Mouse (Mus musculus): ENCODE measurements around the gene Spats2.

Gene Spats2

DNA sequence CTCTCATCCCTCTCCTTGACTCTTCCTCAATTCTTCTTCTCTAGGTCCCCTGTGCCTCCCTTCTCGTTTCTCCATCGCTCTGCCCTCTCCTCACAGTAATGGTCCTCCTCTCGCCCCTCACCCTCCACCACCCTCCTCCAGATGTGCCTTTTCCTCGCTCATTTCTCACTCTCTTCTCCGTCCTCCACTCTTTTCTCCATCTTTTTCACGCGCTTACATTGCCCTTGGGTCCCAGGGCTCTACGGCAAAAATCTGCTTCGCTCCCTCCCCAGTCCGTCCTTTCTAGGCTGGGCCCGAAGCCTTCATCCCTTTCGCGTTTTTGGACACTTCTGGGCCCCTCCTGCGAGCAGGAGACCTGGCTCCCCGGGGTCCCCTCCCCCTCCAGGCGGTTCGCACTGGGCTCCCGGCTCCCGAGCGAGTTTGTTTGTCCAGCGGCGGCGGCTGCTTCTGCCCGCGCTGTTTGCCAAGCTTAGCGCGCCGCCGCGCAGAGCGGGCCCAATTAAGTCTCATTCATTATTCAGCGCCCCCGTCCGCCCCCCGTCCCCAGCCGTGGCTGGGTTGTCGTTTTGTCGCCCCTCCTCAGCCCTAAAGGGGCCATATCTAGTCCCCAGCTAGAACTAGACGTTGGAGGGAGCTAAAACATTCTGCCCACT, 27.8 kb upstream of the Spats2 start:
- DNase-seq (ENCODE audit: extremely low read depth, insufficient read length, low spot score): no peak

DNA sequence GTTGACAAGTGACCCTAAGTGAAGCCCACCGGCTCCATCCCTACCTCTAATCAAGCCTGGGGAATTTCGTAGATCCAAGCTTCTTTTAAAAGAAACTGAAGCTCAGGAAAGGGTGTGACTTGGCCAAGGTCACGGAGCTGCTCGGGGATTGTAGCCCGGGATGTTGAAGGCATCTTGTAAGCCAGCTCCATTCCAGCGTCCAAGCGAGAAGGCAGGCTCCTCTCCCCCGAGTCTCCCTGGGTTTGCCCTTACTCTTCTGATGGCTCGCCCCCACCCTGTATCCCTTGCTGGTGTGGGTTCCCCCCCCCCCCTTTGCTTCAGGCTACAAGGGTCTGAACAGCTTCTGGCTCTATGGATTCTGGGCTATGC, 27.2 kb upstream of the Spats2 start:
- DNase-seq (ENCODE audit: extremely low read depth, insufficient read length, low spot score): no peak

DNA sequence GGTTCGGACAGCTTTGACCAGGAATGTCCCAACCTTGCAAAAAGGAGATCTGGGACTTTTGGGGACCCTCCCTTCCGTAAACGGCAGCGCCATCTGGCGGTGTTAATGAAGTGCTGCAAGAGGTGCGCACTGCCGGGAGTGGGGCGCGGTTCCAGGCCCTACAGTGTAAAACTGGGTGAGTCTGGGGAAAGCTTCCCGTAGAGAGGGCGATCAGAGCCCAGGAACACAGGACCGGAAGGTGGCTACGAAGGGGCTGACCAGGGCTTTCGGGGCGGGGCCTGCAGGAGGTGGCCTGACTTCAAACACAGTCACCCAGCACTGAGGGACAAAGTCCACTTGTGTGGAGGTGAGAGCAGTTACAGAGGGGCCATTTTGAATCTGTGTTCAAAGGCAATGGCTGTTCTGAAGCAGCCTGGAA, 26.6 kb upstream of the Spats2 start:
- DNase-seq (ENCODE audit: extremely low read depth, insufficient read length, low spot score): peak; percentile 88

DNA sequence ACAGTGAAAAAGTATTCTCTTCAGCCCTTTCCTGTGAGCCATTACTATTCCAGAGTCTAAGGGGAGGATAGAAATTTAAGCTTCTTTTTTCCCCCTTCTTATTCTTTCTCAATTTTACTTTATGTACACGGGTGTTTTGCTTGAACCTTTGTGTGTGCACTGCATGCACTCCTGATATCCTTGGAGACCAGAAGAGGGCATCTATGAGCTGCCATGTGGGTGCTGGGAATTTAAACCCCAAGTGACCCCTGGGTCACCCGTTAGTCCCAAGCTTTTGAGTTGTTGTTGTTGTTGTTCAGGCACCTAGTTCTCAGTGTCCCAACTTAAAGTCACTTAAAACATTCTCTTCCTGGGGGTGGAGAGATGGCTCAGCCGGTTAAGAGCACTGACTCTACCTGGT, 25.7 kb upstream of the Spats2 start:
- DNase-seq (ENCODE audit: extremely low read depth, insufficient read length, low spot score): no peak

DNA sequence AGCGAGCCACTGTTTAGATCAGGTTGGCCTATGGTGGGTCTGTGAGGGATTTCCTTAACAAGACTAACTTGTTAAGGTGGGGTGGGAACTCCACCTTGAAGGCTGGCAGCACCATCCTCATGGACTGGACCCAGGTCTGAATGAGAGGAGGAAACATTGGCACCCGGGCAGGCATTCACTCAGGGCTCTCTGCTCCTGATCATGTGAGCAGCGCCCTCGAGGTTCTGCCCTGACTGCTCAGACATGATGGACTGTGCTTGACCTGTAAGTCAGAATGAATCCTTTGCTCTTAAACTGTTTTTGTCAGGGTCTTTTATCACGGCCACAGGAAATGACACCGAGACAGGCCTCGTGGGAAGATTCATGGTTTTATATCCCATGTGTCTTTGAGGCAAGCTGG, 20.5 kb upstream of the Spats2 start:
- no peak for DNase-seq (ENCODE audit: extremely low read depth, insufficient read length, low spot score)

DNA sequence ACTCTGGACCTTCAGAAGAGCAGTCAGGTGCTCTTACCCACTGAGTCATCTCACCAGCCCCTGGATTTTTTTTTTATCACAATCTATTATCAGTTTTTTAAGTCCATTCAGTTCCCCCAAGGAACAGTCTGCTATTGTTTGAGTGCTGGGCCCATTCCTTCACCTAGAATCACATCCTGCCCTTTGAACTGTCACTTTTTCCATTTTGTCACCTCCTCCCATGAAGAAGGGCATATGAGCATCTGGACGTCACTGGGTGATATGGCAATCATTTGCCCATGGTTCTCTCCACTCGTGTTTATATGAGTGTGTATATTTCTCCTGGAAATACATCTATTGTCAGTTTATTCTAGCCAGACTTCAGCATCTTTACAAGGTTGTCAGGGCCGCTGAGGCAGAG, 17.9 kb upstream of the Spats2 start:
- no peak for DNase-seq (ENCODE audit: extremely low read depth, insufficient read length, low spot score)

DNA sequence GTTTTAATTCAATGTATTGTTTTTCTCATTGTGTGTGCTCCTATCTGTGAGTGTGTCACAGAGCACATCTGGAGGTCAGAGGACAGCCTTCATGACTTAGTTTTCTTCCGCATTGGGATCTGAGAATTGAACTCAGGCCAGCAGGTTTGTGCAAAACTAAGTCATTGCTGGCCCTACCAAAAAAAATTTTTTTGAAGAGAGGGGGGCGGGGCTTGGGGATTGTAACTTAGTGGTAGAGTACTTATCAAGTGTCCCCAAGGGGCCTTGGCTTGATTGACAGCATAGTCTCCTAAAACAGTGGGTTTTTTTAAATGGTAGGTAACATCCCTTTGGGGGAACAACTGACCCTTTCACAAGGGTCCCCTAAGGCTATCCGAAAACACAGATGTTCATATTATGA, 14.6 kb upstream of the Spats2 start:
- DNase-seq (ENCODE audit: extremely low read depth, insufficient read length, low spot score): no peak

DNA sequence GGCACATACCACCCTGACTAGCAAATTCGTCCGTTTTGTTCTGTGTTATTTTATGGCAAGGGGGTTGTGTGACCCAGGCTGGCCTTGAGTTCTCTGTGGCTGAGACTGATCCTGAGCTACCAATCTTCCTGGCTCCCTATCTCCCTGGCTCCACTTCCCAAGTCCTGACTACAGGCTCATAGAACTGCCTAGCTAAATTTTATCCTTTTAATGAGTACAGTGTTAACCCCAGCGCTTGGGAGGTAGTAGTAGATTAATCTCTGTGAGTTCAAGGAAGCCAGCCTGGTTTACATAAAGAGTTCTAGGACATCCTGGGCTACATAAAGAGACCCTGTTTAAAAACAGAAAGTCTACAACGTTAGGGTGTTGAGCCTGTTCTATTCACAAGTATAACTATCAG, 13.9 kb upstream of the Spats2 start:
- no peak for DNase-seq (ENCODE audit: extremely low read depth, insufficient read length, low spot score)

DNA sequence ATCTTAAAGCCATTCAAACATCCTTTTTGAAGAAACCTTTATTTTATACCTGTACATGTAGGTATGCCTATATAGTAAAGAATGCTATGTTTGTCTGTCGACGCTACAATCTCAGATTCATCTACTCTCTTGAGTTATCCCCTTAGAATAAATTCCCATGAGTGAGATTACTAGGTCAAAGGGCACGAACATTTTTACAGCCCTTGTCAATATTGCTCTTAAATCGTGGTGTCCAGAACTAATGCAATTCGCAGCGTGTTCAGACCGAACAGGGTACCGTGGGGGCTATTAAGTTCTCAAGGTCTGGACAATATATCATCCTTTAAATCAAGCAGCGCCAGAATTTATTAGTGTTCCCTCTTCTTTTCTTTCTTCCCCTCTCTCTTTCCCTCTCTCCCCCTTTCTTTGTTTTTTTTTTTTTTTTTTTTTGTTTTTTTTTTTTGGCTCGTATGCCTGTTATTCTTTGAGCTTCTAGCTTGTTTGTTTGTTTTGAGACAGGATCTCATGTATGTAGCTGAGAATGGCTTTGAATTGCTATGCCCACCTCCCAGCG, 12.8 kb upstream of the Spats2 start:
- DNase-seq (ENCODE audit: extremely low read depth, insufficient read length, low spot score): no peak

DNA sequence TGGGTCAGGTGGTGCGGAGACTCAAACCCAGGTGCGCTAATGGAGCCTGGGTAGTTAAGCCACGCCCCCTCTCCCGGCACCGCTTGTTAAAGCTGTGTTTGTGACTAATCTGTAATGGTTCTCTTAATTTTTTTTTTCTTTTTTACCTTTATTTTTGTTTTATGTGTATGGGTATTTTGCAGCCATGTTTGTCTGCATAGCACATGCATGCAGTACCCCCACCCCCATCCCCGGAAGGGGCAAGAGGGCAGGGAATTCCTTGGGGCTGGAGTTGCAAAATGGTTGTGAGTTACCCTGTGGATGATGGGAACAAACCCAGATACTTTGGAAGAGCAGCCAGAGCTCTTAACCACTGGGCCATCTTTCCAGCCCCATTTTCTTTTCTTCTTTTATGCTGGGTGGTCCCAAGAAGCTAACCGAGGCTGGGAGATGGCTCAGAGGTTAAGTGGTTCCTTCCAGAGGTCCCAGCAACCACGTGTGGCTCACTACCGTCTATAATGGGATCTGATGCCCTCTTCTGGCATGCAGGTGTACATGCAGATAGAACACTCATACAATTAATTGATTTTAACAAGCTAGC, 12.2 kb upstream of the Spats2 start:
- peak; percentile 43 for DNase-seq (ENCODE audit: extremely low read depth, insufficient read length, low spot score)

DNA sequence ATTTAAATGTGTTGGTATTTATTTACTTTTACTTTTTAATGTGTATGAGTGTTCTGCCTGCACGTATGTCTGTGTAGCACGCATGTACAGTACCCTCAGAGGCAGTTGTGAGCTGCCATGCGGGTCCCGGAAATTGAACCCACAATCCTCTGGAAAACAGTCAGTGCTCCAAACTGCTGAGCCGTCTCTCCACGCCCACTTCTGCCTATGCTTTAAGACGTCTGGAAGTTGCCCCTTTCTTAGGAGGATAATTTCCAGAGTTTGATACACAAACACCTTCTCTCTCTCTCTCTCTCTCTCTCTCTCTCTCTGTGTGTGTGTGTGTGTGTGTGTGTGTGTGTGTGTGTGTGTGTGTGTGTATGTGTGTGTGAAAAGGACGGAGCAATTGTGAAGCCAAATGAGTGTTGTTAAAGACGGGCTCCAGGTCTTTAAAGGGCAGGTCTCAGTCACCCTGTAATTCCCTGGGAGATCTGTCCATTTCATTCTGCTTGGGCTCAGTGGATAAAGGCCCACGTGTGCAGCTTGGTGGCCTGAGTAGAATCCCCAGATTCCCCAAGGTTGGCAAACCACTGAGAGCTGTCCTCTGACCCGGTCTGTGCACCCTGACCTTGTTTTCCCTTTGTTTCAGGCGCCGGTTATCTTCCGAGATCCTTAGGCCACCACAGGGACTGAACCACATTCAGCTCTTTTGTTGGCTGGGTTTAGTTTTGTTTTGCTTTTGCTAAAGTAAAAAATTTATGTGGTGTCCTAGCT, 11.2 kb upstream of the Spats2 start:
- DNase-seq (ENCODE audit: extremely low read depth, insufficient read length, low spot score): no peak

DNA sequence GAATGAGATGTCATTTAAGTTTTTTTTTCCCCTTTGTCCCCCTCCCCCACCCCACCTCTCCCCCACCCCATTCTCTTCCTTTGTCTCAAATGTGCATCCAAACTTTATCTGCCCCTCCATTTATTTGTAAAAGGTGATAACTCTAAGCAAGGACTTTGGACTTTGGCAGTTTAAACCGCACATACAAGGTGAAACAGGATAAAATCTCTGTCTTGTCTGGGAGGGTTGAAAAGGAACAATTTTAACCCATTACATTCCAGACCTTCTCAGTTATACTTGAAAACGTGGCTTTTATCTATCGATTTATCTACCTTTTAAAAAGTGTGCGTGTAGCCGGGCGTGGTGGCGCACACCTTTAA, 10.7 kb upstream of the Spats2 start:
- no peak for DNase-seq (ENCODE audit: extremely low read depth, insufficient read length, low spot score)

DNA sequence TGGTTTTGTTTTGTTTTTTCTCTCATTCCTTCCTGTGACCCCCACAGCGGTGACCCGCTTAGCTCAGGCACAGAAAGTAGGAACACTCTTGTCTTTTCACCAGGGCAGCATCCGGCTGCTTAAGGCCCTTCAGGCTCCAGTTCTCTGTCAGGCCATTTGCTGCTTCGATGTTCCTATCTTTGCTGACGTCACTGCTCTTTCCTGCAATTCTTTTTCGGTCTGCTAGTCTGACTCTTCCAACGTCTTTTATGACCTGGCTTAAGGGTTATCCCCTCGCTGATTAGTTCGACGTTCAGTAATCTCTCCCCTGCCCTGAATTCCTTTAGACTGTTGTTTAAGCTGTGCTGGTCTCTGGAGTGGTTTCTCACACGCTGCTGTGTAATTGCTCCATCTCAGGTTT, 9.2 kb upstream of the Spats2 start:
- DNase-seq (ENCODE audit: extremely low read depth, insufficient read length, low spot score): no peak

DNA sequence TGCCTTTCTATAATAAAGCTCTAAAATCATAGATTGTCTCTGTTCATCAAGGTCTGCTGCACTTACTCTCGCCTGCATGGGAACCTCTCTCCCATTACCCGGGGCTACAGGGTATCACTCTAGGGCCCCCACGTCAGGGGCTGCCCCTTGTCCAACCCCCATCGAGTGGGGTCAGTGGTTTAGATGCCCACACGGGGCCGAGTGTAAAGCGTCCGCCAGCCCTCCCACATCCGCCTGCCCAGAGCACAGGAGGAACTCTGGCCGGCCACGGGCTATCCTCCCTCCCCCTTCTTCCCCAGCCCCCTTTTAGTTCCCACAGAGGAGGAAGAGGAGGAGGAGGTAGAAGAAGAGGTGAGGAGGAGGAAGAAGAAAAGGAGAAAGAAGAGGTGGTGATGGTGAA, 4.9 kb upstream of the Spats2 start:
- no peak for DNase-seq (ENCODE audit: extremely low read depth, insufficient read length, low spot score)

DNA sequence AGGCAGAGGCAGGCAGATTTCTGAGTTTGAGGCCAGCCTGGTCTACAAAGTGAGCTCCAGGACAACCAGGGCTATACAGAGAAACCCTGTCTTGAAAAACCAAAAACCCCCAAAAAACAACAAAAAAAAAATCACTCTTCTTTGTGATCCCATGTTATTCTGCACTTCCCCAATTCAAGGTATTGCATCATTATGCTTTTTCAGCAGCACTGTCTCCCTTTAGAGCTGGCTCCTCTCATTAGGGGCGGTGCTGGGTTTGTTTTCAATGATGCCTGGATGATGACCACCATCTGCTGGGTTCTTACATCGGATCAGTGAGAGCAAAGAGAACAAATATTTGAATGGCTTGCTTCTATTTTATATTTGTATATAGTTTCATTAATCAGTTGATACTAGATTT, 3.1 kb upstream of the Spats2 start:
- DNase-seq (ENCODE audit: extremely low read depth, insufficient read length, low spot score): no peak

DNA sequence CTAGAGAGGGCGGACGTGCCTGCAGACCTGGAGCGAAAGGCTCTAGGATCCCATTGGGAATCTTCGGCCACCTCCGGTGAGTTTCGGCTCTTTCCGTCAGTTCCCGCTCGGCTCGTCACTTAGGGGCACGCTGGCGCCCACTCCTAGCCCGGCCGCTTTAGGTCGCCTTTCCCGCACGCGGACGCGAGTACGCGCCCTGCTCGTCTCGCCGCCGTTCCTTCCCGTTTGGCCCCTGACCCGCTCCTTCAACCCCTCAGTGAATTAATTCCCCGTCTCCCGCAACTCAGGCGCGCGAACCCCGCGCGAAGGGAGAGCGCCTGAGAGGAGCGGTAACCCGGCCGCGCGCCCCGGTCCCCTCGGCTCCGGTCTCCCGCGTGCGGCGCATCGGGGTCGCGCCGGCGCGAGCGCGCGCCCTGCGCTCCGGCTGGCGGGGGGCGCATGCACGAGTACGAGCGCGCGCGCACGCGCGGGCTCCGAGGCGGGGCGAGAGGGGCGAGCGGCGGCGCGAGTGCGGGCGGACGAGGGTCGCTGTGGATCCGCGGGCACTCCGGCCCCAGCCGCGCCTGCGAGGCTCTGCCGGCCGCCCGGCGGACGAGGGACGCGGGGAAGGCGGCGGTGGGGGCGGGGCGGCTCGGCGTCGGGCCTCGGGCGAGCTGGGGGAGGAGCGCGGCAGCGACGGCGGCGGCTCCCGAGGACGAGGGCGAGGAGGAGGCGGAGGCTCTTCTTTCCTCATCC, 532 bp downstream of the Spats2 start:
- peak; percentile 90 for DNase-seq (ENCODE audit: extremely low read depth, insufficient read length, low spot score)

DNA sequence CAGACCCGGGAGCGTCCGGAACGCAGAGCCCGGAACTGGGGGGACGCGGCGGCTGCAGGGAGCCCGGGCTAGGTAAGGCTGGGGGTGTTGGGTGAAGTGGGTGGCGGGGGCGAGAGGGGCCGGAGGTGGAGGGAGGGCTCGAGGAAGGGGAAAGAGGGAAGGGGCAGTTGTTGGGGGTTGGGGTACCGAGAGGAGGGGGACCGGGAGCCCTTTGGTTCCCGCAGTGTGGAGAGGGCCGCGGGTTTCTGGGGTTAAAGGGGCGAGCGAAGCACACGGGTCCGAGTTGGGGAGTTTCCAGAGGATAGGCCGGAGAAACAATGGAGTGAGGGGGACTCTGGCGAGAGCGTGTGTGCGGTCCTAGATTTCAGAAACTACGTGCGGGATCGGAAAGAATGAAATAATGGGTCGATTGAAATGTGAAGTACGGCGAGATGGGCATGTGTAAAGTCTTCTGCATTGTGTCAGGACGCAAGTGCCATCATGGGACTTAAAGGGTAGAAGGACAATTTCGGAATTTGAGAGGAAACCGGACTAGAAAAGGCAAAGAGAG, 1.2 kb downstream of the Spats2 start:
- DNase-seq (ENCODE audit: extremely low read depth, insufficient read length, low spot score): peak; percentile 72

DNA sequence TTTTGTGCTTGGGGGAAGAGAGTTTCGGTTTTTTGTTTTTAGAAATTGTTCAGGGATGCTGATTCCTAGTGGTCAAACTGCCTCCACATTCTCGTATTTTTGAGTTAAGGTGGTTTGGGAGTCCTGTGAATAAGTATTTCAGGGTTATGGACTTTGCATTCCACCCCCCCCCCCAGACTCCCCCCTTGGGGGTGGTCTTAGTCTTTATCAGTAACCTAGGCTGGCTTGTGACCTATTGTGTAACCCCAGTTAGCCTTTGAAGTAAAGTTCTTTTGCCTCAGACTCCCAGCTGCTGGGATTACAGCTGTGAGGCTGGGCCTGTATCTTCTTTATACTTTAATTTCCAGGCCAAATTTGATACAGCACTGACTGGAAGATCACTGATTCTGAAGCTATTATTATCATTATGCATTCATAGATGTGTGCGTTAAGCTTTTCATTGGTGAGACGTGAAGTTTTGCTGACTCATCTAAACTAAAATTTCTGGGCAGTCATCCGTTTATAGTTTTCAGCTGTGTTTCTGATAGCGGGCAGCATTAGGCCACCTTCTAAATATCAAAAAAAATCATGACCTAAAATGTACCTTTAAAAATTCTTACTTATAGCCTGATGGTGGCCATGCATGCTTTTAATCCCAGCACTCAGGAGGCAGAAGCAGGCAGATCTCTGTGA, 2.3 kb downstream of the Spats2 start:
- DNase-seq (ENCODE audit: extremely low read depth, insufficient read length, low spot score): no peak

DNA sequence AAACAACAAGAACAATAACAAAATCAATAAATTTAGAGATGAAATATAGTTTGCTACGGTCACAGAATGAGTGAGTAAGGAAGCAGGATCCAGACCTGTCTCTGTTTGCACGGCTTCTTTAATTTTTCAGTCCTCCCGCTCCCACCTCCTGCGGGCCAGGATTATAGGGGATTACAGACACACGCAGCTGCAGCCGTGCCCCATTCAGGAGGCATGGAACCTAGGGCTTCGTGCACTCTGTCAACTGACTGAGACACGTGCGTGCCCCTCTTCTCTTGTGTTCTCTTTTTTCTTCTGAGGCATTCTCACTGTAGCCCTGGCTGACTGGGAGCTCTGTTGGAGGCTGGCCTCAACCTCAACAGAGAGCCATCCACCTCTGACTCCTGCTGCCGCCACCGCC, 3.7 kb downstream of the Spats2 start:
- no peak for DNase-seq (ENCODE audit: extremely low read depth, insufficient read length, low spot score)
